Mouse (Mus musculus) T-helper 17 cell (primary cell): ENCODE data around the gene Olfr213.

Source experiments
- in situ Hi-C, 2 experiments: fragments of 300-600 bp; cut with MboI, MseI; formaldehyde crosslinking; loops; 1 replicate in 1 of 2; 2 replicates in 1 of 2; pipeline ENCODE4 v1.15.1; 2025; ENCODE audit warnings: high pct_unique_total_duplicates in 2 of 2

The Olfr213 gene

DNA sequence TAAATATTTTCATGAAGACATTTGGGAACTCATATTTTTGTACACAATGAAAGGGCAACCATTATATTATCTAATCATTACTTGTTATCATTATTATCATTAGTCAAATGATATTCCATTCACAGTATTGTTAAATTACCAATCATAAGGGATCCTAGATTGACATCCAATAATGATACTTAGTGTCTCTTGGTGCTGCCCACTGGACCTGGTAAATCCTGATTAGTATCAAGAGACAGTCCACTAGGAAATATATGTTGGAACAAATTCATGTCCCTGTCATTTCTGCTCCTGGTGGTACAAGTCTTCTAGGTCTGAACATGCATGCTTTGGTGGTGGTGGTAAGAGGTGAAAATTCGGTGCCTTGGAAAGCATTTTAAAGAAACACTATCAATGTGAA, at the start of gene Olfr213:
Gene Olfr213 (plus strand): TSS at position 301 of the 400 bp plus-strand sequence.
- in situ Hi-C loops: loop anchor here (5.0 to 10.0 kb wide), 2 partner anchors 369 to 1297 kb away; no protein-coding TSS in a partner anchor

GRCm38 (mm10) chr6:116488791-116489190, 49.5 kb upstream of the Olfr213 start, which contains the start of gene Olfr211:
TSS of gene Olfr211 (plus strand) at chr6:116489091.
- in situ Hi-C loops: no loop called here

DNA sequence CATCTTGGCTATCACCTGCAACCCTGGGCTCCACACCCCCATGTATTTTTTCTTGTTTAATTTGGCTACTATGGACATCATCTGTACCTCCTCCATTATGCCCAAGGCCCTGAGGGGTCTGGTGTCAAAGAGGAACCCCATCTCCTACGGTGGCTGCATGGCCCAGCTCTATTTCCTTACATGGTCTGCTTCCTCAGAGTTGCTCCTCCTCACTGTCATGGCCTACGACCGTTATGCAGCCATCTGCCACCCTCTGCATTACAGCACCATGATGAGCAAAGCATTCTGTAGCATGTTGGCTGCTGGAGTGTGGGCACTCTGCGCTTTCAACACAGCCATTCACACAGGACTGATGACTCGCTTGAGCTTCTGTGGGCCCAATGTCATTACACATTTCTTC, 44.5 kb upstream of the Olfr213 start:
- in situ Hi-C loops: no loop called here

DNA sequence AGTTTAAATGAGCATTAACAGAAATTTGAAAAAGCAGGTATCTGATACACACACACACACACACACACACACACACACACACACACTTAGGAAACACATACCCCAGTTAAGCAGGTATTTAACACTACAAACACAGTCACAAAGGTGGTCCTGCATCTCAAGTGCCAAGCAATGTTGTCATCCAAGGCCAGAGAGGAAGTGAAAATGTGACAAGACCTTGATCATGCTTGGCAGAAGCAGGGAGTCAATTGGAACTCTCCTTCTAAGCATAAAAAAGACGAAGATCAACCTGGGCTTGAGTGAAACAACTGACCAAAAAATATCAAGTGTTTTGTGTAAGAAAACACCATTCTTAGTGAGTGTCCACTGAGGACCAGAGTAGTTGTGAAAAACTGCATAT, 42.3 kb upstream of the Olfr213 start:
- in situ Hi-C loops: no loop called here

- in situ Hi-C loops: loop anchor here in 1 of 2 experiments (10.0 kb wide), 1 partner anchor 498 kb away; no protein-coding TSS in a partner anchor
Measured at GRCm38 (mm10) chr6:116506302-116507003, 31.8 kb upstream of the Olfr213 start, which contains the start of gene Olfr212. TSS of gene Olfr212 (plus strand) at chr6:116506516.

GRCm38 (mm10) chr6:116514832-116515231, 23.4 kb upstream of the Olfr213 start:
- in situ Hi-C loops: no loop called here

GRCm38 (mm10) chr6:116542500-116542899, 4.2 kb downstream of the Olfr213 start:
- in situ Hi-C loops: no loop called here

GRCm38 (mm10) chr6:116550841-116551240, 12.6 kb downstream of the Olfr213 start, which contains the start of gene Gm5580:
TSS of gene Gm5580 (plus strand) at chr6:116551141.
- in situ Hi-C loops: loop anchor here in 1 of 2 experiments (25.0 kb wide), 2 partner anchors 264 to 664 kb away; no protein-coding TSS in a partner anchor

GRCm38 (mm10) chr6:116553935-116554334, 15.7 kb downstream of the Olfr213 start, which contains the start of gene Olfr214:
TSS of gene Olfr214 (plus strand) at chr6:116554235.
- in situ Hi-C loops: loop anchor here in 1 of 2 experiments (25.0 kb wide), 2 partner anchors 267 to 667 kb away; no protein-coding TSS in a partner anchor

DNA sequence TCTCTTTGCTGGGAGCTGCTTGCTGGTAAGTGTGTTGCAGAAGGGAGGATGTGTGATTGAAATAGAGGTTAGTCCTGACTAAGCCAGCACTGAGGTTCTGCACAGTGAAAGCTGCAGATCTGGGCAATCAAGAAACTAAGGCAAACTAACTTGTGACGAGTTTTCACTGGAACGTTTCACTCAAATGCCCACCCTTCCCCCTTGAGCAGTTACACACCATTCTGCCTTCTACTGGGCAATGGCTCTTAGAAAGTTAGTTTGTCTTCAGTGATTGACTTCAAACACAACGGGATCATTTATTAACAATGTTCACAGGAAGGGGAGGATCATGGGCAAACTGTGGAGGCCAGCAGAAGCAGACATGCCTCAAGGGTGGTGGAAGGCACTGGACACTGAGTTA, 16.7 kb downstream of the Olfr213 start:
- in situ Hi-C loops: loop anchor here in 1 of 2 experiments (25.0 kb wide), 2 partner anchors 268 to 668 kb away; no protein-coding TSS in a partner anchor

DNA sequence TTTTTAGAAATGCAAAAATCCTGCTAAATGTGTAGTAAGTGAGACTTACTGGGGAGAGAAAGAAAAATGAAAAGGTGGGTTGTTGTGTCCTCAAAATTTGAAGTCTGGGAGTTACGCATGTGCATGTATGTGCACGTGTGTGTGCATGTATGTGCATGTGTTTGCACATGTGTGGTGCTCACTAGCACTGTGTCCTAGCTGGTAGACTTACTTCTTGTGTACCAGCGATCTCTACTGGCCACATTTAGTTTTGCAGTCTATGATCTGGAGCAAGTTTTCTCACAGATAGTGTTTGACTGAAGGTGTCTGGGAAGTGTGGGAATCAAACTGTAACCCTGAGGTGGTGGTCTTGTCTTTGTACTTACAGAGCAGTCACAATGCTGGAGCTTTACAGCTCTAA, 31.6 kb downstream of the Olfr213 start:
- in situ Hi-C loops: loop anchor here (5.0 to 25.0 kb wide), 4 partner anchors 283 to 683 kb away; no protein-coding TSS in a partner anchor

- in situ Hi-C loops: no loop called here
Measured at GRCm38 (mm10) chr6:116584095-116584494, 45.8 kb downstream of the Olfr213 start, which contains the start of gene Olfr215. TSS of gene Olfr215 (minus strand) at chr6:116584195.
